Mouse (Mus musculus) kidney, postnatal 14 days (tissue): ENCODE data around the gene Nr2f2.
A peak's percentile ranks its signal among the peaks of the same experiment; 100 is the strongest.

Experiments
- DNase-seq: peaks from one replicate; pipeline ENCODE4 v3.0.0; 2022; ENCODE audit warnings: mixed read lengths

The Nr2f2 gene

GRCm38 (mm10) chr7:70365941-70366807 is at the start of gene Nr2f2:
TSS of gene Nr2f2 (minus strand) at chr7:70366735.
- peak; percentile 69 for DNase-seq

- no peak for DNase-seq
Measured at GRCm38 (mm10) chr7:70414461-70414860, 47.9 kb upstream of the Nr2f2 start.

DNA sequence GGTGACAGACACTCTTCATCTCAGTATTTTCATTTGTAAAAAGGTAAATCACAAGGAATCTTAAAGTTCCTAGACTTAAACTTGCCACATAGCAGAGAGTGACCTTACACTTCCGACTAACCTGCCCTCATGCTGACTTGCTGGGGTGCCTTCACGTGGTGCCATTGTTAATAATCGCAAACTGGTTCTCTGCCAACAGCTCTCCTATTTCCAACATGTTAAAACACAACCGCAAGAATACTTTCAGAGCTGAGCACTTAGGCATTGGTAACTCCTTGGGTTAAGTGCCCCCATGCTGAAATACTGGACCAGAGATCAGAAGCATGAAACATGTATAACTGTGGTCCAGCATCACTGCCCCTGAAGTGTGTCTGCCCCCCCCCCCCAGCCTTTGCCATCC is 47.1 kb upstream of the Nr2f2 start:
- DNase-seq: no peak

- DNase-seq: no peak
Measured at GRCm38 (mm10) chr7:70412900-70413299, 46.4 kb upstream of the Nr2f2 start.

DNA sequence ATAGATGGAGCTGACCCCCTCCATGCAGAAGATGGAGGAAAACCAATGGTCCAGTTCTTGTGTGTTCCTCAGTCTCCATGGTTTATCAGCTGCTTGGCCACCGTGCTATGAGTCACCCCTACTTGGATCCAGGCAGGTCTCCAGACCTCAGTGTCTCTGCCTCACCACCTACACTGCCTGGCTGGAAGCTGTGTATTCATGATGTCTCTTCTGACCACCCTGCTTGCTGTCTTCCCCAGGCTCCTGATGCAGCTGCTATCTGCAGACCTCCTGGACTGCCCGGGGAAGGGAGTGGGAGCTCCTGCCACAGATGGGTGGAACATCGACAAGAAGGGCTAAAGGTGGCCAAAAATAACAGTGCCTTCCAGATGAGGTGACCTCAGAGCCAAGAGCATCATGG is 43.8 kb upstream of the Nr2f2 start:
- DNase-seq: no peak

DNA sequence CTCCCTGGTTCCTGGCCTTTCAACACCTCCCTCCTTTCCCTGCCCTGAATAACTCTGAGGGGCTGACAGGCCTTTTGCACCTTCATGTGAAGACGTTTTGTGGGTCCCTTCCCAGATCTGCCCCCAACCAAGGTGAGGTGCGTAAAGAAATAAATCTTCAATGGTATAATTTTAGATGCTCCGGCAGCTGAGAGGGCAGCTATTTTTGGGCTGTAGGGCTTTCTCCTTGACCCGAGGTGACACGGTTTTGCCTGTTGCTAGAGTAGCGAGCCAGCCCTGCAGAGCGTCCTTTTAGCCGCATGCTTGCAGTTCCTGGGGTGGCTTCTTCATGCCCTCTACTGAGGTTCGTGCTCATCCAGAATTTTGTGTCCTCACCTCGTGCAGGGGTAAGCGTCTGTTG is 43.4 kb upstream of the Nr2f2 start:
- DNase-seq: no peak

GRCm38 (mm10) chr7:70408814-70409213 is 42.3 kb upstream of the Nr2f2 start:
- DNase-seq: no peak

- peak; percentile 79 for DNase-seq
Measured at GRCm38 (mm10) chr7:70407123-70407522, 40.6 kb upstream of the Nr2f2 start.

- DNase-seq: peak; percentile 24
Measured at GRCm38 (mm10) chr7:70406527-70406926, 40.0 kb upstream of the Nr2f2 start.

DNA sequence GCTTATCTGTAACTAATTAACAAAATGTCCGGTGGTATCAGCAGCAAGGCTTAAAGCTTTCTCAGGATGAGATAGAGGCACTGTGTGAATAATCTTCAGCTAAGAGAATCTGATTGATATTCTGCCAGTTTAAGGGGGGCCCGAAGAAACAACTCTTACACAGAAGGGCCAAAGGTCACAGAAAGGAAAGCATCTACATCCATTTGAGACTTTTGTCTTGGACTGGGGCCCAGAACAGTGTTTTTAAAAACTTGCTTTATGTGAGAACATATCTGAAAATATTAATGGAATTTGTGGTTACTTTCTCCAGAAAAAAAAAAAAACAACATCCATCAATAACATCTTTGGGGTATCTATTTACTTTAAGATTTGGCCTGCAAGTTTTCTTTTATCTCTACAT is 38.9 kb upstream of the Nr2f2 start:
- peak; percentile 32 for DNase-seq

GRCm38 (mm10) chr7:70382828-70383227 is 16.3 kb upstream of the Nr2f2 start:
- no peak for DNase-seq

GRCm38 (mm10) chr7:70381409-70382244 is 15.1 kb upstream of the Nr2f2 start:
- no peak for DNase-seq

- no peak for DNase-seq
Measured at GRCm38 (mm10) chr7:70380943-70381342, 14.4 kb upstream of the Nr2f2 start.

DNA sequence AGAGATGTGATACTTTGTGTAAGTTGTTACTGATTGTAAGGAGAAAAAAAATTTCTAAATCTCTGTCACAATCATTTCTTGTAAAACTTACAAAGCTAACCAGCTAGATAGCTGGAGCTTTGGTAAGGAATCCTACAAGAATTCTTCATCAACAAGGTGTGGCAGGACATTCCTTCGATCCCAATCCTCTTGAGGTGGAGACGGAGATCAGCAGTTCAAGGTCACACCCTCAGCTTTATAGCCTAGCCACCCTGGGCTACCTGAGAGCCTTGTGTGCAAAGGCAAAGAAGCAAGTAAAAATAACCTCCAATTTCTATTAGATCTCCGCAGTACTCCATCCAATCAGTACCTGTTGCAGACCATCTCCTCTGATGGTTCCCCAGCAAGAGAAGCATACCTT is 13.7 kb upstream of the Nr2f2 start:
- DNase-seq: no peak

DNA sequence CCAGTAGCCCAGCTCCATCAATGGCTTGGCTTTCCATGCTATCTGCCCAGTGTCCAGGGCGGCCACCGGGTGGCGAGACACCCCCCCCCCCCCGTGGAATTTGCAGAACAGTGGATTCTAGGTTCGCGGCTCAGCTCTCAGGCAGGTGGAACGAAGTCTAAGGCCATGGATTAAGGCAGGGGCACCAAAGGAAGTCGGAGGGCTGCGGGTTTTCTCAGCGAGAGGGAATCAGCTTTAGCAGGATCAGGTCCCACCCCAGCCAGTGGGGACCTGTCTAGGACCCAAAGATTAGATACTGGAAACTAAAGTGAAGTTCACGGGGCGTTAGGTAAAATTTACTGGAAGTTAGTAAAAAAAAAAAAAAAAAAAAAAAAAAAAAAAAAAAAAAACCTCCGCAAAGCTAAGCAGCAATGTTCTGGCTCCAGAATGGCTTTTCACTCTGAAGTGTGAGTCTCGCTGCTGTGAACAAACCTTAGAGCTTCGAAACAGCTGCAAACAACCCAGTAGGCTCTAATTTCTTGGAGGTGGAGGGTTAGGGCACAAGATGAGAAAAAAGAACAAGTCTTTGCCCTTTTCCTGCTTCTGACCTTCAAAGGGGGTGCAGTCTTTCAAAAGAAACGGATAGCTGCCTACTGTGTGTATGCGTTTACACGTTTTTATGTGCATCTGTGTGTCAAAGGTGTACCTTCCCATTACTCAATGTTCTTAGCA is 4.2 kb upstream of the Nr2f2 start:
- peak; percentile 29 for DNase-seq

GRCm38 (mm10) chr7:70369731-70370551 is 3.4 kb upstream of the Nr2f2 start:
- peak; percentile 61 for DNase-seq

- DNase-seq: peak; percentile 32
Measured at GRCm38 (mm10) chr7:70369061-70369730, 2.7 kb upstream of the Nr2f2 start.

DNA sequence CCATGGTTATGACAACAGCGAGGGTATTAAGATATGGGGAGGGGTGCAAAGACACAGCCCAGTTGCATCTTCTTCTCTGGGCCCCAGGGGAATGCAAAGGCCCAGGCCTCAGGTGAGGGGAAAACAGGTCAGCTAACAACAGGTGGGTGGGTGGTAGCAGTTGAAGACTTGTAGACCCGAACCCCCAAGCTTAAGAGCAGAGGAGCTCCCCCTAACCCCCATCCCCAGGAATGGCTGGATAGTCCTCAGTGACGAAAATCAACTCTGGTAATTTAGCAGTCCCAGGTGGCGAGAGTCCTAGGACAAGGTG is 2.2 kb upstream of the Nr2f2 start:
- no peak for DNase-seq

- no peak for DNase-seq
Measured at GRCm38 (mm10) chr7:70368268-70368655, 1.7 kb upstream of the Nr2f2 start.

GRCm38 (mm10) chr7:70367591-70368267 is 1.2 kb upstream of the Nr2f2 start:
- DNase-seq: peak; percentile 78

DNA sequence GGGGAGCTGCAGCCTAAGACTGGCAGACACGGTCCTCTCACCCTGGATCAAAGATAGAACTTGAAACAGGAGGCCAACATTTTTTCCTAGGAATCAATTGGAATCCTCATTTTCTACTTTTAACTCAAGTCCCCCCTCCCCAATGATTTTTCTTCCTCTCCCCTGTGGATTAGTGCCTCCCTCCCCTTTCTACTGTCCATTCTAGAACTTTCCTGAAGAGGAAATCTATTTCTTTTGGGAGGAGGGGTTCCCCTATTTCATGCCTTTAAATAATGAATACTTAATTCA is 217 bp upstream of the Nr2f2 start:
- DNase-seq: no peak

DNA sequence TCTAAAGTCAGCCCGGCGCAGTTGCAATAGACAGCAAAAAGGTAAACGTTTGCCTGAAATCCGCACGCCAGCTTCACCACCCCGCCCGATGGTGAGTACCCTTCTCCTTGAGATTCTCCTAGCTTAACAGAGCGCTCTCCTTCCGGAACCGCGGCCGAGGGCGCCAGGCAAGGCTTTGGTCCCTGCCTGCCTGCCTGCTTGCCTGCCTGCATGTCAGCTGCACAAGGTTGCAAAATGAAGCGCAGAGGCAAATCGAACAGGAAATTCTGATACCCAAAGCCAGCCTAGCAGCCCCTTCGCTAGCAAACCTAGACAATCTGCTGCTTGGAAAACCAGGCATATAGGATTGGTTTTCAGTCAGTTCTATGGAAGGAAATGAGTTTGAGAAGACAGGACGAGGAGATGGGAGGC is 1.1 kb downstream of the Nr2f2 start:
- DNase-seq: peak; percentile 77
